Mouse (Mus musculus) urinary bladder, postnatal 4 days (tissue): Measurements from ENCODE around the gene Serac1.

Experiments
- DNase-seq, 2 experiments: peaks; one replicate each; pipeline ENCODE4 v3.0.0; 2021 to 2022; ENCODE audit warnings: low spot score in 2 of 2

Serac1 gene

GRCm38 (mm10) chr17:6079287-6080122, at the start of gene Serac1, which contains the start of gene Gtf2h5:
Gene Serac1, minus strand, starts transcription at chr17:6079741.
Gene Gtf2h5, plus strand, starts transcription at chr17:6079786.
- peak; percentile 96 to 97 for DNase-seq

- no peak for DNase-seq
These were observed 48.5 kb upstream of the Serac1 start for GRCm38 (mm10) chr17:6128039-6128438.

- no peak for DNase-seq
These were observed 45.9 kb upstream of the Serac1 start for GRCm38 (mm10) chr17:6125441-6125840.

GRCm38 (mm10) chr17:6123776-6124175, 44.2 kb upstream of the Serac1 start:
- no peak for DNase-seq

- no peak for DNase-seq
These were observed 39.3 kb upstream of the Serac1 start for GRCm38 (mm10) chr17:6118861-6119260.

GRCm38 (mm10) chr17:6117917-6118316, 38.4 kb upstream of the Serac1 start:
- no peak for DNase-seq

- no peak for DNase-seq
These were observed 37.7 kb upstream of the Serac1 start for GRCm38 (mm10) chr17:6117148-6117725.

GRCm38 (mm10) chr17:6115085-6115484, 35.5 kb upstream of the Serac1 start:
- DNase-seq, result no peak

GRCm38 (mm10) chr17:6113653-6114052, 34.1 kb upstream of the Serac1 start:
- no peak for DNase-seq

GRCm38 (mm10) chr17:6110956-6111355, 31.4 kb upstream of the Serac1 start:
- DNase-seq, result no peak

GRCm38 (mm10) chr17:6108175-6108574, 28.6 kb upstream of the Serac1 start:
- no peak for DNase-seq

GRCm38 (mm10) chr17:6107015-6107601, 27.6 kb upstream of the Serac1 start:
- peak; percentile 37 to 63 for DNase-seq

GRCm38 (mm10) chr17:6106361-6107014, 26.9 kb upstream of the Serac1 start, which contains the start of gene Tulp4:
Gene Tulp4, plus strand, starts transcription at chr17:6106437.
- peak; percentile 79 to 80 for DNase-seq

GRCm38 (mm10) chr17:6103566-6103965, 24.0 kb upstream of the Serac1 start:
- DNase-seq, result no peak

- no peak for DNase-seq
These were observed 22.7 kb upstream of the Serac1 start for GRCm38 (mm10) chr17:6102287-6102686.

GRCm38 (mm10) chr17:6097884-6098283, 18.3 kb upstream of the Serac1 start:
- DNase-seq, result no peak

- DNase-seq, result no peak
These were observed 16.0 kb upstream of the Serac1 start for GRCm38 (mm10) chr17:6095579-6095978.

GRCm38 (mm10) chr17:6091604-6092003, 12.1 kb upstream of the Serac1 start:
- no peak for DNase-seq

GRCm38 (mm10) chr17:6083323-6083890, 3.9 kb upstream of the Serac1 start:
- no peak for DNase-seq

- no peak for DNase-seq
These were observed 6.1 kb downstream of the Serac1 start for GRCm38 (mm10) chr17:6073405-6073804.

GRCm38 (mm10) chr17:6069866-6070265, 9.7 kb downstream of the Serac1 start:
- DNase-seq, result no peak

- DNase-seq, result no peak
These were observed 11.9 kb downstream of the Serac1 start for GRCm38 (mm10) chr17:6067613-6068012.
